Mouse (Mus musculus): ENCODE results near the gene Krt32. TPM values are rescaled to one million over a fixed set of nuclear protein-coding genes. Genes with fewer than 3 reads are reported as not detected.

Krt32 gene
- total RNA-seq, 2 experiments from 2014 or later: not detected

- no peak for DNase-seq
These were observed 37.6 kb downstream of the Krt32 start, which contains the start of gene Krt31 for GRCm38 (mm10) chr11:100050451-100050850. TSS of gene Krt31 (minus strand) at chr11:100050551.

- no peak for DNase-seq
These were observed 40.8 kb downstream of the Krt32 start for GRCm38 (mm10) chr11:100047193-100047592.

- no peak for DNase-seq
These were observed 41.6 kb downstream of the Krt32 start for GRCm38 (mm10) chr11:100046303-100046866.

GRCm38 (mm10) chr11:100041454-100041853 lies 46.6 kb downstream of the Krt32 start, which contains the start of gene Krt34:
TSS of gene Krt34 (minus strand) at chr11:100041554.
- no peak for DNase-seq

Other genes starting within 250 kb of the Krt32 start
- gene Krtap4-16, start 236.6 kb downstream of the Krt32 start, total RNA-seq (2021): not detected
- not detected for gene Gm11568, start 230.3 kb downstream of the Krt32 start, total RNA-seq (2021)
- gene Gm11559, start 223.8 kb downstream of the Krt32 start, total RNA-seq (2021): not detected
- gene Krtap9-1, start 214.8 kb downstream of the Krt32 start, total RNA-seq (2021): not detected
- not detected for gene Gm11567, start 209.0 kb downstream of the Krt32 start, total RNA-seq (2021)
- gene Krtap31-1, start 180.3 kb downstream of the Krt32 start, total RNA-seq (2021): not detected
- gene Gm11565, start 173.5 kb downstream of the Krt32 start, total RNA-seq (2021): not detected
- not detected for gene Krtap31-2, start 151.9 kb downstream of the Krt32 start, total RNA-seq (2021)
- not detected for gene Krtap9-5, start 139.8 kb downstream of the Krt32 start, total RNA-seq (2021)
- gene Krtap29-1, start 109.2 kb downstream of the Krt32 start, total RNA-seq (2021): not detected
- gene Krtap16-1, start 101.6 kb downstream of the Krt32 start, total RNA-seq (2021): not detected
- gene Krtap17-1, start 94.2 kb downstream of the Krt32 start, total RNA-seq (2021): not detected
- not detected for gene Krt33a, start 72.0 kb downstream of the Krt32 start, total RNA-seq (2021)
- not detected for gene Krt33b, start 58.4 kb downstream of the Krt32 start, total RNA-seq (2021)
- not detected for gene Krt34, start 46.7 kb downstream of the Krt32 start, total RNA-seq (2021)
- gene Krt31, start 37.7 kb downstream of the Krt32 start, total RNA-seq (2021): not detected
- not detected for gene Krt35, start 8.0 kb upstream of the Krt32 start, total RNA-seq (2021)
- gene Krt36, start 17.4 kb upstream of the Krt32 start, total RNA-seq (2021): under 1 TPM; 0.16 to 0.36 TPM
- not detected for gene Krt13, start 33.3 kb upstream of the Krt32 start, total RNA-seq (2021)
- not detected for gene Krt15, start 47.7 kb upstream of the Krt32 start, total RNA-seq (2021)
- 1 to 10 TPM; 3.9 to 6.8 TPM for gene Krt19, start 60.4 kb upstream of the Krt32 start, total RNA-seq (2021)
- gene Krt9, start 105.0 kb upstream of the Krt32 start, total RNA-seq (2021): not detected
- under 1 TPM; 0.23 to 0.36 TPM for gene Krt14, start 119.3 kb upstream of the Krt32 start, total RNA-seq (2021)
- not detected for gene Krt16, start 160.7 kb upstream of the Krt32 start, total RNA-seq (2021)
- not detected for gene Krt17, start 172.8 kb upstream of the Krt32 start, total RNA-seq (2021)
- not detected for gene Krt42, start 181.6 kb upstream of the Krt32 start, total RNA-seq (2021)
- 1,000 to 10,000 TPM; 1,327 to 1,427 TPM for gene Eif1, start 231.7 kb upstream of the Krt32 start, total RNA-seq (2021)
- not detected for gene Gast, start 246.2 kb upstream of the Krt32 start, total RNA-seq (2021)

Measured in adrenal gland, postnatal 36 days (tissue).